Mouse (Mus musculus) kidney, postnatal 0 days (tissue): ENCODE measurements at regions not wholly inside any gene's neighbourhood (a gene's known extent, or its start where the extent isn't known, plus 50 kb on each side); places are given as distances from the start of the nearest gene placed in this dataset.
A peak's percentile ranks its signal among the peaks of the same experiment; 100 is the strongest.

Experiments
- ATAC-seq: fragments of 200-750 bp; cut with Nextera tagmentation; replicated peaks from 2 replicates; pipeline ENCODE4 v1.8.0; 2017; ENCODE audit warnings: low read depth, moderate number of reproducible peaks, moderate TSS enrichment, moderate library complexity; ENCODE audit not compliant: low FRiP score
- DNase-seq: peaks from one replicate; pipeline ENCODE4 v3.0.0-alpha.2; 2016; ENCODE audit warnings: low spot score
- H3K27ac ChIP-seq: fragments of 300-500 bp; sonication (generic); 2 replicates; pipeline ENCODE4 v1.5.1; 2014; ENCODE audit warnings: mild to moderate bottlenecking
- H3K27me3 ChIP-seq: fragments of 300-500 bp; sonication (generic); 2 replicates; pipeline ENCODE4 v1.6.1; 2014; ENCODE audit warnings: low read length, mixed read lengths; ENCODE audit not compliant: insufficient read depth
- H3K36me3 ChIP-seq: fragments of 300-500 bp; sonication (generic); 2 replicates; pipeline ENCODE4 v1.6.1; 2014; ENCODE audit warnings: low read length, mixed read lengths; ENCODE audit not compliant: insufficient read depth
- H3K4me1 ChIP-seq: fragments of 300-500 bp; sonication (generic); replicated peaks from 2 replicates; pipeline ENCODE4 v1.6.1; 2014; ENCODE audit warnings: antibody characterized with exemption, low read length, mixed read lengths; ENCODE audit not compliant: insufficient read depth
- H3K4me2 ChIP-seq: fragments of 300-500 bp; sonication (generic); 2 replicates; pipeline ENCODE4 v1.6.1; 2014; ENCODE audit warnings: mild to moderate bottlenecking, low read length, moderate library complexity, mixed read lengths
- H3K4me3 ChIP-seq: fragments of 300-500 bp; sonication (generic); replicated peaks from 2 replicates; pipeline ENCODE4 v1.5.1; 2014; ENCODE audit warnings: low read depth, low read length
- H3K9ac ChIP-seq: fragments of 300-500 bp; sonication (generic); 2 replicates; pipeline ENCODE4 v1.6.1; 2014; ENCODE audit warnings: low read depth, low read length
- H3K9me3 ChIP-seq: fragments of 300-500 bp; sonication (generic); replicated peaks from 2 replicates; pipeline ENCODE4 v1.6.1; 2016; ENCODE audit warnings: low read length, inconsistent platforms, mixed read lengths
- CTCF ChIP-seq: IDR thresholded peaks from 2 replicates; pipeline ENCODE4 v1.5.1; 2016; ENCODE audit warnings: antibody characterized with exemption, low read depth, mild to moderate bottlenecking, moderate library complexity
- WGBS: fragments of 180-500 bp; shearing (Covaris S2); extraction: QIAGEN DNeasy Blood & Tissue Kit; methylation state at CpG from one replicate; pipeline ENCODE4 v1.1.7; 2014; 5-methylcytosine and 5-hydroxymethylcytosine counted together

GRCm38 (mm10) chr11:18014610-18015009 lies 60.9 kb upstream of the Etaa1 start:
- H3K4me1 ChIP-seq = no peaks in the 10 kb centered on the region
- H3K4me3 ChIP-seq = no peak overlapping the region
- ATAC-seq (no peak), DNase-seq (no peak)
- H3K4me2 ChIP-seq = peak overlapping the region; percentile 31
- TF ChIP-seq CTCF = no peak
- H3K9me3 ChIP-seq = no peaks in the 10 kb centered on the region
- H3K27me3 ChIP-seq = no peaks in the 10 kb centered on the region
- no peak overlapping the region for H3K9ac ChIP-seq
- no peak overlapping the region for H3K27ac ChIP-seq
- H3K36me3 ChIP-seq = no peaks in the 10 kb centered on the region
- WGBS = 18% methylated on average over 9 of the region's 9 CpGs

GRCm38 (mm10) chr11:18012085-18012484 lies 58.4 kb upstream of the Etaa1 start:
- H3K27ac ChIP-seq = peak overlapping the region; percentile 40; the same call in 1 of the 2 replicates
- ATAC-seq (no peak), DNase-seq (peak; percentile 68)
- no peaks in the 10 kb centered on the region for H3K9me3 ChIP-seq
- no peak overlapping the region for H3K9ac ChIP-seq
- TF ChIP-seq CTCF = no peak
- H3K4me2 ChIP-seq = no peak overlapping the region
- no peaks in the 10 kb centered on the region for H3K27me3 ChIP-seq
- H3K4me3 ChIP-seq = no peak overlapping the region
- WGBS = 34% methylated on average over 5 of the region's 5 CpGs
- H3K4me1 ChIP-seq = no peaks in the 10 kb centered on the region
- no peaks in the 10 kb centered on the region for H3K36me3 ChIP-seq

DNA sequence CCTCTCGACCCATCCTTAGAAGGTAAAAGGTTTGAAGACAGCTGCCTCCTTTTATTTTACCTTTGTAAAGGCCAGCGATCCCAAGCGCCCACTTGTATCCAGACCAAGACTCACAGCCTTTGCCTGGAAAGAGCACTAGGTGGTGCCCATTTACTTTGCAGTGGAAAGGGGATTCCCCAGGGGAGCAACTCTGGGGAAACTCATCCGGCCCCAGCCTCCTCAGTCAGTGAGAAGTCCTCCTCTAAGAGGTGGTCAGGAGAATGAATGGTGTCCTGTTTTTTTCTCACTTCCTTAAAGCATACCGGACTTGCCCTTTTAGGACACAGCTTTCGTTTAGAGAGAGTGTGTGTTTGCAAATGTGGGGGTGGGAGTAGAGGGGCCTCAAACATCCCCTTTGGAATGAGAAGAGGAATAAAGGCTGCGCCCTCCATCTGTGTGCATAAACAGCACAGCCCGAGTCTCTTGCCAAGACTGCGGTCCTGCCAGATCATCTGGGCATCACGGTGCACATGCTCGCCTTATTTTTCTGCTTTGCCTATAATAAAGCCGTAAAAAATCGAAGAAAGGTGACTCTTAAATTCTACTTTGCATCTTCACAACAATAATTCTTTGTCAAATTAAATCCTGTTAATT lies 57.5 kb upstream of the Etaa1 start:
- peak overlapping the region; percentile 44 for H3K4me2 ChIP-seq
- no peak overlapping the region for H3K9ac ChIP-seq
- H3K27me3 ChIP-seq = no peaks in the 10 kb centered on the region
- no peaks in the 10 kb centered on the region for H3K9me3 ChIP-seq
- no peaks in the 10 kb centered on the region for H3K4me1 ChIP-seq
- no peaks in the 10 kb centered on the region for H3K36me3 ChIP-seq
- ATAC-seq = peak; percentile 73; the same call in 1 of the 2 replicates
- DNase-seq = peak; percentile 85
- WGBS = 9% methylated on average over 13 of the region's 13 CpGs
- H3K4me3 ChIP-seq = 0 out of 2 replicates have a peak overlapping the region, but pooled peaks have one; percentile 2
- peak; percentile 68 for TF ChIP-seq CTCF
- H3K27ac ChIP-seq = no peak overlapping the region

- no peak overlapping the region for H3K4me3 ChIP-seq
- H3K9me3 ChIP-seq = no peaks in the 10 kb centered on the region
- no peak for TF ChIP-seq CTCF
These were observed 54.5 kb upstream of the Etaa1 start for GRCm38 (mm10) chr11:18008140-18008539.

More at GRCm38 (mm10) chr11:18008140-18008539, 54.5 kb upstream of the Etaa1 start:
- Histone ChIP-seq H3K9ac (no peak overlapping the region), H3K4me2 (no peak overlapping the region), H3K4me1 (no peaks in the 10 kb centered on the region), H3K27ac (no peak overlapping the region), H3K36me3 (no peaks in the 10 kb centered on the region), H3K27me3 (no peaks in the 10 kb centered on the region)
- 91% methylated on average over 6 of the region's 6 CpGs for WGBS
- no peak for DNase-seq
- ATAC-seq = no peak
